In genomic region chr2:58799126-58799525, GRCm38 (mm10) we compare ENCODE assay signal across 23 mouse cellular contexts.
DNase-seq lines count a peak whose midpoint lies in the region; ATAC-seq lines count a peak whose summit lies in the region.
"Had no signal": no experiment of that assay in that cellular context is flagged by ENCODE, and none has a peak within 500 bp of the region (broad histone marks: within the 10 kb centered on the region; RNA-seq: fewer than 3 reads in every experiment).

No protein-coding gene starts in this region.

- H3K27ac ChIP-seq in limb, embryonic 11.5 days (replicated peaks; ENCODE audit: low read depth, low read length) = no peak overlapping the region
- H3K27ac ChIP-seq in limb, embryonic 10.5 days = no peak overlapping the region
- H3K27ac ChIP-seq: embryonic facial prominence, embryonic 10.5 days; embryonic facial prominence, embryonic 12.5 days; forebrain, embryonic 10.5 days; forebrain, embryonic 12.5 days had no signal

- no peaks in the 10 kb centered on the region for H3K4me1 ChIP-seq in limb, embryonic 11.5 days (ENCODE audit: control insufficient read depth, insufficient read depth, low read length)
- H3K4me1 ChIP-seq in limb, embryonic 10.5 days = no peaks in the 10 kb centered on the region
- H3K4me1 ChIP-seq: embryonic facial prominence, embryonic 12.5 days had no signal

- H3K27me3 ChIP-seq in limb, embryonic 11.5 days (ENCODE audit: control insufficient read depth, insufficient read depth, low read length) = no peaks in the 10 kb centered on the region
- no peaks in the 10 kb centered on the region for H3K27me3 ChIP-seq in limb, embryonic 10.5 days (ENCODE audit: low read depth, poor library complexity, severe bottlenecking)
- H3K27me3 ChIP-seq: CH12.LX; embryonic facial prominence, embryonic 12.5 days; forebrain, embryonic 12.5 days; Patski had no signal

- ATAC-seq in cerebellum, adult (ENCODE audit: insufficient number of reproducible peaks, low FRiP score, low TSS enrichment) = peak; percentile 29; the same call in 1 of the 2 replicates
- ATAC-seq in limb, embryonic 11.5 days (ENCODE audit: insufficient number of reproducible peaks, low FRiP score, low TSS enrichment, low read depth) = no peak
- ATAC-seq: activated CD4-positive, CD25-positive, alpha-beta regulatory T cell, adult 4 months; CD4-positive, CD25-positive, alpha-beta regulatory T cell, adult 4 months; forebrain, embryonic 14.5 days; forebrain, embryonic 16.5 days; Patski had no signal

- 91% methylated on average over 9 of the region's 9 CpGs for WGBS in limb, embryonic 11.5 days
- WGBS in limb, embryonic 10.5 days = 88% methylated on average over 9 of the region's 9 CpGs

- no peaks in the 10 kb centered on the region for H3K36me3 ChIP-seq in limb, embryonic 11.5 days (ENCODE audit: control insufficient read depth, insufficient read depth, low read length)
- no peaks in the 10 kb centered on the region for H3K36me3 ChIP-seq in limb, embryonic 10.5 days
- H3K36me3 ChIP-seq: embryonic facial prominence, embryonic 10.5 days; embryonic facial prominence, embryonic 12.5 days; forebrain, embryonic 10.5 days; forebrain, embryonic 12.5 days; G1E had no signal

- H3K9ac ChIP-seq in limb, embryonic 11.5 days (ENCODE audit: low read length) = no peak overlapping the region
- H3K9ac ChIP-seq: embryonic facial prominence, embryonic 12.5 days; forebrain, embryonic 12.5 days had no signal

- no peaks in the 10 kb centered on the region for H3K9me3 ChIP-seq in limb, embryonic 11.5 days (ENCODE audit: control insufficient read depth, low read length)
- H3K9me3 ChIP-seq in limb, embryonic 10.5 days (replicated peaks) = no peaks in the 10 kb centered on the region
- H3K9me3 ChIP-seq: embryonic facial prominence, embryonic 10.5 days; embryonic facial prominence, embryonic 12.5 days; forebrain, embryonic 10.5 days; forebrain, embryonic 12.5 days had no signal

- no peak overlapping the region for H3K4me3 ChIP-seq in limb, embryonic 11.5 days (ENCODE audit: low read depth, low read length)
- H3K4me3 ChIP-seq in limb, embryonic 10.5 days = no peak overlapping the region
- H3K4me3 ChIP-seq: embryonic facial prominence, embryonic 10.5 days; embryonic facial prominence, embryonic 12.5 days; forebrain, embryonic 10.5 days; forebrain, embryonic 12.5 days had no signal

- H3K4me2 ChIP-seq in limb, embryonic 11.5 days (ENCODE audit: low read depth, severe bottlenecking) = no peak overlapping the region
- H3K4me2 ChIP-seq: embryonic facial prominence, embryonic 12.5 days; forebrain, embryonic 12.5 days had no signal

- DNase-seq in cerebellum, adult 11 months = no peak
- peak; percentile 13 for DNase-seq in limb, embryonic 11.5 days (ENCODE audit: low spot score)
- no peak for DNase-seq in limb, embryonic 10.5 days (ENCODE audit: low spot score)
- peak; percentile 61 for DNase-seq in brain, adult 2 months (ENCODE audit: low read depth, low spot score)
- peak; percentile 14 for DNase-seq in gonadal fat pad, adult 2 months (ENCODE audit: low read depth)
- no peak for DNase-seq in adrenal gland, adult (ENCODE audit: inconsistent age in 2 of 2, low spot score in 1 of 2)
- no peak for DNase-seq in kidney, postnatal 4 days
- DNase-seq: adrenal gland, adult 2 months; adrenal gland, postnatal 10 days; adrenal gland, postnatal 25 days; B cell, adult 2 months had no signal

Comparison
In these comparisons a context has a peak if more than half of its experiments do, and no peak if none do; other contexts are left out.
1. DNase-seq: peak in limb, embryonic 11.5 days (single experiment), brain, adult 2 months (single experiment) and gonadal fat pad, adult 2 months (single experiment); none in cerebellum, adult 11 months (single experiment), limb, embryonic 10.5 days (single experiment), adrenal gland, adult (0 of 2) and kidney, postnatal 4 days (0 of 2).